Mouse (Mus musculus): Measurements from ENCODE around the gene Bmpr1b. TPM values are rescaled to one million over a fixed set of nuclear protein-coding genes. Genes with fewer than 3 reads are reported as not detected.

Gene Bmpr1b
- under 1 TPM; 0.10 to 0.31 TPM for polyA plus RNA-seq (2017; shearing (Covaris generic))

GRCm38 (mm10) chr3:142168863-142169521 is at the start of gene Bmpr1b:
TSS of gene Bmpr1b (minus strand) at chr3:142169425.

Other genes starting within 250 kb of the Bmpr1b start
- 10 to 100 TPM; 26.9 to 39.2 TPM for gene Pdlim5, start 226.3 kb upstream of the Bmpr1b start, polyA plus RNA-seq (2017; shearing (Covaris generic))